Comparison of ENCODE assay signal across 14 mouse cellular contexts in the genomic region with DNA sequence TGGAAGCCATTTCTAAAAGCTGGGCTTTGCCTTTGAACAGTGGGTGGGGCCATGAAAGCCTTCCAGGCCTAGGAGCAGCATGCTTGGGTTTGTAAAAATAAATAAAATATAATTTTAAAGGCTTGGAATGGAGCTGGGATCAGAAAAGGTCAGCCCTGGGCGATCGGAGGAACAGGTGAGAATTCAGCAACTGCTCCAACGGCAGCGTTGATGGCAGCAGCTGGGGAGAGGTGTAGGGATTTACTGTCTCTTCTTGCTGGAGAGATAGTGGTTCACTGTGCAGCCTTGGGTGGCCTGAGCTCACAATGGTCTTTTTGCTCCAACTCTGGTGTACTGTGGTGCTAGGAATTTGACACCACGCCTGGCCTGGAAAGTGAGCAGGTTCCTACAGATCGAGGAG.
"Had no signal": no experiment of that assay in that cellular context is flagged by ENCODE, and none has a peak within 500 bp of the region (broad histone marks: within the 10 kb centered on the region; RNA-seq: fewer than 3 reads in every experiment).

No protein-coding gene starts in this region.

- H3K36me3 ChIP-seq: midbrain, embryonic 13.5 days; midbrain, embryonic 15.5 days; neural tube, embryonic 12.5 days; stomach, embryonic 15.5 days had no signal

- H3K4me3 ChIP-seq: megakaryocyte, embryonic 14.5 days; midbrain, embryonic 13.5 days; midbrain, embryonic 15.5 days; neural tube, embryonic 12.5 days; stomach, embryonic 15.5 days had no signal

- DNase-seq: lung, embryonic 14.5 days; lung, postnatal 10 days; right cerebral cortex, postnatal 14 days; thymus, adult 2 months; thymus, postnatal 25 days; thymus, postnatal 4 days had no signal

- H3K27ac ChIP-seq: macrophage; midbrain, embryonic 13.5 days; midbrain, embryonic 15.5 days; neural tube, embryonic 12.5 days; stomach, embryonic 15.5 days; stomach, postnatal 0 days had no signal

- ATAC-seq: midbrain, embryonic 13.5 days; midbrain, embryonic 15.5 days had no signal

- H3K9ac ChIP-seq: lung, embryonic 14.5 days; midbrain, embryonic 13.5 days; midbrain, embryonic 15.5 days; neural tube, embryonic 12.5 days; stomach, embryonic 15.5 days had no signal

- H3K9me3 ChIP-seq: midbrain, embryonic 13.5 days; midbrain, embryonic 15.5 days; stomach, embryonic 15.5 days had no signal

- H3K27me3 ChIP-seq: midbrain, embryonic 13.5 days; midbrain, embryonic 15.5 days; neural tube, embryonic 12.5 days; stomach, embryonic 15.5 days had no signal

- H3K4me2 ChIP-seq: lung, embryonic 14.5 days; midbrain, embryonic 11.5 days; midbrain, embryonic 13.5 days; midbrain, embryonic 15.5 days; neural tube, embryonic 12.5 days; stomach, embryonic 15.5 days had no signal

- H3K4me1 ChIP-seq: megakaryocyte, embryonic 14.5 days; midbrain, embryonic 13.5 days; midbrain, embryonic 15.5 days; neural tube, embryonic 12.5 days; stomach, embryonic 15.5 days had no signal
